Mouse (Mus musculus): ENCODE data around the gene AF366264.

GRCm38 (mm10) chr8:13793097-13793745, 45.0 kb downstream of the AF366264 start:
- no peak for TF ChIP-seq ZNF384 (IDR thresholded peaks at IDR 0.05; ENCODE audit: low read depth, low read length)
- TF ChIP-seq HCFC1 (IDR thresholded peaks at IDR 0.05; ENCODE audit: borderline replicate concordance, insufficient read depth, low read length) = no peak
- TF ChIP-seq MAFK (IDR thresholded peaks at IDR 0.05; ENCODE audit: insufficient read depth, low read depth, low read length) = no peak
- no peak for TF ChIP-seq ZC3H11A (IDR thresholded peaks at IDR 0.05; ENCODE audit: borderline replicate concordance, low read depth, low read length)

Measured in ES-E14 (cell line).